Mouse (Mus musculus) CH12.LX (cell line): ENCODE measurements around the gene Inpp5f.

Source experiments
- CTCF ChIP-seq, 2 experiments: IDR thresholded peaks in 1 of 2; conservative IDR thresholded peaks in 1 of 2; 2 replicates each; pipeline ENCODE4 v1.5.1; 2011 to 2012; ENCODE audit warnings: low read depth in 2 of 2, low read length in 2 of 2, improper control_type of control experiment in 1 of 2, inconsistent platforms in 1 of 2, mild to moderate bottlenecking in 1 of 2, moderate library complexity in 1 of 2
- E2F4 ChIP-seq: IDR thresholded peaks from 2 replicates; pipeline ENCODE4 v1.6.1; 2011; ENCODE audit warnings: low read depth, low read length, improper control_type of control experiment; ENCODE audit not compliant: insufficient replicate concordance
- EP300 ChIP-seq: IDR thresholded peaks from 2 replicates; pipeline ENCODE4 v1.6.1; 2011; ENCODE audit warnings: low read length, improper control_type of control experiment
- ETS1 ChIP-seq: conservative IDR thresholded peaks from 2 replicates; pipeline ENCODE4 v1.6.1; 2012; ENCODE audit warnings: low read depth, mild to moderate bottlenecking, inconsistent platforms, low read length, improper control_type of control experiment, moderate library complexity
- GABPA ChIP-seq: IDR thresholded peaks from 2 replicates; pipeline ENCODE4 v1.6.1; 2012; ENCODE audit warnings: low read depth, low read length, improper control_type of control experiment, inconsistent platforms; ENCODE audit not compliant: insufficient replicate concordance
- MAFK ChIP-seq: IDR thresholded peaks from 2 replicates; pipeline ENCODE4 v1.6.1; 2011; ENCODE audit warnings: low read length, improper control_type of control experiment; ENCODE audit not compliant: insufficient replicate concordance
- NELFE ChIP-seq: IDR thresholded peaks from 2 replicates; pipeline ENCODE4 v1.6.1; 2011; ENCODE audit warnings: low read depth, low read length, improper control_type of control experiment
- POLR2AphosphoS2 ChIP-seq: IDR thresholded peaks from 2 replicates; pipeline ENCODE4 v1.6.1; 2011; ENCODE audit warnings: low read depth, low read length, improper control_type of control experiment
- TBP ChIP-seq: conservative IDR thresholded peaks from 2 replicates; pipeline ENCODE4 v1.6.1; 2011; ENCODE audit warnings: low read depth, low read length, improper control_type of control experiment
- USF1 ChIP-seq: IDR thresholded peaks from 2 replicates; pipeline ENCODE4 v1.6.1; 2014; ENCODE audit warnings: low read depth, mild to moderate bottlenecking, inconsistent platforms, low read length, improper control_type of control experiment
- ZMIZ1 ChIP-seq: IDR thresholded peaks from 2 replicates; pipeline ENCODE4 v1.6.1; 2012; ENCODE audit warnings: low read depth, mild to moderate bottlenecking, inconsistent platforms, low read length, improper control_type of control experiment
- ZNF384 ChIP-seq: IDR thresholded peaks from 2 replicates; pipeline ENCODE4 v1.6.1; 2012; ENCODE audit warnings: low read depth, low read length, improper control_type of control experiment, inconsistent platforms

GRCm38 (mm10) chr7:128633156-128633555 lies 22.0 kb downstream of the Inpp5f start:
- TF ChIP-seq CTCF (conservative IDR thresholded peaks at IDR 0.05 in 1 of 2, IDR thresholded peaks at IDR 0.05 in 1 of 2; ENCODE audit: low read depth in 2 of 2, low read length in 2 of 2) = no peak
- no peak for TF ChIP-seq TBP
- no peak for TF ChIP-seq ZNF384
- TF ChIP-seq POLR2AphosphoS2 = no peak
- TF ChIP-seq MAFK = no peak
- no peak; the same call in 1 of the 2 replicates for TF ChIP-seq ETS1
- TF ChIP-seq NELFE = no peak
- no peak for TF ChIP-seq E2F4
- no peak for TF ChIP-seq ZMIZ1
- TF ChIP-seq USF1 = no peak
- peak; percentile 77 for TF ChIP-seq EP300
- TF ChIP-seq GABPA = no peak
